Mouse (Mus musculus): ENCODE measurements around the gene Wdfy3. TPM values are rescaled to one million over a fixed set of nuclear protein-coding genes. Genes with fewer than 3 reads are reported as not detected.
"Not testable (repeated sequence)": the region's sequence is repeated elsewhere in the genome, so short reads cannot be mapped to it uniquely, and the experiment has no call there.

Wdfy3 gene
- polyA plus RNA-seq (2012; rRNA removed) = 43.6 and 47.8 TPM in 2 replicates

DNA sequence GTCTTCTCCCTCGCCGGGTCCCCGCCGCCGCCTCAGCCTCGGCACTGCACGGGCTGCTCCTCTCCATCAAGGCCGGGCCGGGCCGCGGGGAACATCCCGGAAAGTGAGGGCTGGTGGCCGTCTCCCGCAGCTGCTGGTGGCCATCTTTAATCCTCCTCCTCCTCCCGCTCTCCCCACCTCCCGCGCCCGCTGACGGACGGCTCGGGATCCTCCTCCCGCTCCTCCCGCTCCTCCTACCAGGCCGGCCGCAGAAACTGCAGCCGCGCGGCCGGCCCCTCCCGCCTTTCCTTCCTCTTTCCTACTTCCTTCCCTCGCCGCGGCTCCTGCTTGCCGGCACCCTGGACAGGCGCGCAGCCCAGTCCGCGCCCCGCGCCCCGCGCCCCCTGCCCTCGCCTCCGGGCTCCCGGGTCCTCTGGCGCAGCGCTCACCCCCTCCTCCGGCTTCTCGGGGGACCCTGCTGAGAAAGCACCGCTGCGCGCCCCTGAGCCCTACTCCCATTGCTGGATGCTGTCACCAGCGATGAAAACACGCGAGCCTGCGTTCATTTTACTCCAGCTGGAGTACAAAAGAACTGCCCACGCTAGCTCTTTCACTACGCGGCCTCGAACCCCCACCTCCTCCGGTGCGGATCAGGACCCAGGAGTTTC lies at the start of gene Wdfy3:
Gene Wdfy3, minus strand, starts transcription at position 155 of the 647 bp plus-strand sequence.
- H3K4me1 ChIP-seq (ENCODE audit: control insufficient read depth, insufficient read depth, low read length) = peaks cover 7% of the 10 kb centered on the region
- TF ChIP-seq POLR2A (IDR thresholded peaks at IDR 0.05; ENCODE audit: extremely low read depth, insufficient read depth, low read length) = peak; percentile 80
- no peak for TF ChIP-seq CTCF (IDR thresholded peaks at IDR 0.05; ENCODE audit: extremely low read depth, insufficient read depth, low read length)
- H3K4me3 ChIP-seq (ENCODE audit: insufficient read depth, low read length) = peak within 1 kb of the TSS; percentile 96
- H3K27ac ChIP-seq (ENCODE audit: insufficient read depth, low read length) = peak within 1 kb of the TSS; percentile 99

- H3K4me1 ChIP-seq (ENCODE audit: control insufficient read depth, insufficient read depth, low read length) = peaks cover 1% of the 10 kb centered on the region; the same call in 1 of the 2 replicates
- H3K27ac ChIP-seq (ENCODE audit: insufficient read depth, low read length) = no peak overlapping the region
- TF ChIP-seq POLR2A (IDR thresholded peaks at IDR 0.05; ENCODE audit: extremely low read depth, insufficient read depth, low read length) (no peak), CTCF (IDR thresholded peaks at IDR 0.05; ENCODE audit: extremely low read depth, insufficient read depth, low read length) (no peak)
- peak overlapping the region; percentile 30 for H3K4me3 ChIP-seq (ENCODE audit: insufficient read depth, low read length)
Observed at GRCm38 (mm10) chr5:102113009-102113408, 43.3 kb upstream of the Wdfy3 start.

- no peak for TF ChIP-seq CTCF (IDR thresholded peaks at IDR 0.05; ENCODE audit: extremely low read depth, insufficient read depth, low read length)
- no peak for TF ChIP-seq POLR2A (IDR thresholded peaks at IDR 0.05; ENCODE audit: extremely low read depth, insufficient read depth, low read length)
- Histone ChIP-seq H3K4me1 (ENCODE audit: control insufficient read depth, insufficient read depth, low read length) (peaks cover 1% of the 10 kb centered on the region; the same call in 1 of the 2 replicates), H3K4me3 (ENCODE audit: insufficient read depth, low read length) (no peak overlapping the region), H3K27ac (ENCODE audit: insufficient read depth, low read length) (no peak overlapping the region)
Observed at GRCm38 (mm10) chr5:102112034-102112433, 42.3 kb upstream of the Wdfy3 start.

DNA sequence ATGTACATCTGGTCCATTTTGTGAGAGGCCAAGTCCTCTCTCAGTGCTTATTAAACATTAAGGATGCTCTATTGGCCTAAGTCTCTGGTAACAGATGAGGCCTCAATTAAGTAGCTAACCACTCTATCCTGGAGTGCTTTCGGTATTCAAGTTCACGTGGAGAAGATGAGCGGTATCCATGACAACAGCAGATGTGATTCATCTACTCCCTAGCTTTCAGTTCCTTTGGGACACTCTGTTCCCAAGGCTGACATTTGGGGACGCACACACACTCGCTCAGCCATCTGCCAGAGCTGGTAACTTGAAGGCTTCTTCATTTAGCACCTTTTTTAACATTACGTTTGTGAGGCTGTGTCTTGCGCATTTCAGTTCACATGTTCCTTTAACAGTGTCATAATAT lies 40.3 kb upstream of the Wdfy3 start:
- Histone ChIP-seq H3K4me3 (ENCODE audit: insufficient read depth, low read length) (no peak overlapping the region), H3K4me1 (ENCODE audit: control insufficient read depth, insufficient read depth, low read length) (peaks cover 1% of the 10 kb centered on the region; the same call in 1 of the 2 replicates), H3K27ac (ENCODE audit: insufficient read depth, low read length) (no peak overlapping the region)
- TF ChIP-seq POLR2A (IDR thresholded peaks at IDR 0.05; ENCODE audit: extremely low read depth, insufficient read depth, low read length) (no peak), CTCF (IDR thresholded peaks at IDR 0.05; ENCODE audit: extremely low read depth, insufficient read depth, low read length) (no peak)

DNA sequence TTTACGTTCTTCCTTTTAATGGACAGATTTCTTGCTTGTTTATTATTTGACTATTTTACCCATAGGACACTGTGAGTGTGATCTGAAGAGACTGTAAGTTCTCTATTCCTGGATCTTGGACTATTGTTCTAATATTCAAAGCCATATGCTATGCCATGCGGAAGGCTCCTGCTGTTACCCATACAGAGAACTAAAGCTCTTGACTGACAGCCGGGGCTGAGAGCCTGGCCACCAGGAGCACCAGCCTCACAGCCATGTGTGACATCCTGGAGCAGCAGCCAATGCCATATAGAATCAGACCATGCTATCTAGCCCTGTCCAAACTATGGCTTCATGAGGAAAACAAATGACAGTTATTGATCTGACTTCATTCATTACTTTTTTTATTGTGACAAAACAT lies 36.2 kb upstream of the Wdfy3 start:
- TF ChIP-seq CTCF (IDR thresholded peaks at IDR 0.05; ENCODE audit: extremely low read depth, insufficient read depth, low read length) = no peak
- no peak for TF ChIP-seq POLR2A (IDR thresholded peaks at IDR 0.05; ENCODE audit: extremely low read depth, insufficient read depth, low read length)

DNA sequence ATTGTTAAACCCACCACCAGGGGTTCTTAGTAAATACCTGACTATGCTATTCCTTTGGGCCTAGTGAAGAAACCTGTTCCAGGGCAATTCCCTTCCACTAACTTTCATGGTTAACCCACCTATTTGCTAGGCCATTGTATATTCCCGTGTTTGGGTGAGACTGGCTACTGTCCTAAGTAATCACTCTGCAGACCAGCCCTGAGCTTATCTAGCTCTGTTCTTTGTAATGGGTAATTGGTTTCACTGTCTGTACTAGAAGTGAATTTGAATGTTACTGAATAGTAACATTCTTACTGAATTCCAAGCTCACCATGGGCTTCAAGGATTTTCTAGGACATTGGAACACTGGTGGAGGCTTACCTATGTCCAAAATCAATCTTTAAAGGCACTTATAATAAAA lies 32.1 kb upstream of the Wdfy3 start:
- not testable (repeated sequence) for H3K4me1 ChIP-seq (ENCODE audit: control insufficient read depth, insufficient read depth, low read length); H3K4me3 ChIP-seq (ENCODE audit: insufficient read depth, low read length); H3K27ac ChIP-seq (ENCODE audit: insufficient read depth, low read length)

More for the DNA sequence above, 36.2 kb upstream of the Wdfy3 start:
- peaks cover 1% of the 10 kb centered on the region; the same call in 1 of the 2 replicates for H3K4me1 ChIP-seq (ENCODE audit: control insufficient read depth, insufficient read depth, low read length)
- H3K4me3 ChIP-seq (ENCODE audit: insufficient read depth, low read length) = no peak overlapping the region
- H3K27ac ChIP-seq (ENCODE audit: insufficient read depth, low read length) = no peak overlapping the region

- no peak overlapping the region for H3K27ac ChIP-seq (ENCODE audit: insufficient read depth, low read length)
- TF ChIP-seq CTCF (IDR thresholded peaks at IDR 0.05; ENCODE audit: extremely low read depth, insufficient read depth, low read length) (no peak), POLR2A (IDR thresholded peaks at IDR 0.05; ENCODE audit: extremely low read depth, insufficient read depth, low read length) (no peak)
- no peaks in the 10 kb centered on the region for H3K4me1 ChIP-seq (ENCODE audit: control insufficient read depth, insufficient read depth, low read length)
- no peak overlapping the region for H3K4me3 ChIP-seq (ENCODE audit: insufficient read depth, low read length)
Observed at GRCm38 (mm10) chr5:102100246-102101241, 30.8 kb upstream of the Wdfy3 start.

DNA sequence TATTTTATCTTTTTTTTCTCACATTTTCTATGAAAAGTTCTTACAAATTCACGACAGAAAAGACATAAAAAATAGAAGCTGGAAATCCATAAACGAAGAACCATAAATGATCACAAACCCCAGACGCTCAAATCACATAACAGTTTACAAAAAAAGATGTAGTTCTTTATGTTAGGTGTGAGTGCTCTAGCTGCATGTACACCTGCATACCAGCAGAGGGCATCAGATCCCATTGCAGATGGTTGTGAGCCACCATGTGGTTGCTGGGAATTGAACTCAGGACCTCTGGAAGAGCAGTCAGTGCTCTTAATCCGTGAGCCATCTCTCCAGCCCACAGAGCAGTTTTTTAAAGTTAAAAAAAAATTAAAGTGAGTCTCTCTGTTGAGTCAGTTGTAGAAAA lies 25.9 kb upstream of the Wdfy3 start:
- no peak for TF ChIP-seq POLR2A (IDR thresholded peaks at IDR 0.05; ENCODE audit: extremely low read depth, insufficient read depth, low read length)
- 0 out of 2 replicates have a peak, but pooled peaks have one; percentile 13 for TF ChIP-seq CTCF (IDR thresholded peaks at IDR 0.05; ENCODE audit: extremely low read depth, insufficient read depth, low read length)
- H3K4me1 ChIP-seq (ENCODE audit: control insufficient read depth, insufficient read depth, low read length) = no peaks in the 10 kb centered on the region
- H3K4me3 ChIP-seq (ENCODE audit: insufficient read depth, low read length) = no peak overlapping the region
- H3K27ac ChIP-seq (ENCODE audit: insufficient read depth, low read length) = no peak overlapping the region

GRCm38 (mm10) chr5:102090686-102091085 lies 21.0 kb upstream of the Wdfy3 start:
- Histone ChIP-seq H3K4me3 (ENCODE audit: insufficient read depth, low read length) (no peak overlapping the region), H3K27ac (ENCODE audit: insufficient read depth, low read length) (no peak overlapping the region), H3K4me1 (ENCODE audit: control insufficient read depth, insufficient read depth, low read length) (no peaks in the 10 kb centered on the region)
- TF ChIP-seq CTCF (IDR thresholded peaks at IDR 0.05; ENCODE audit: extremely low read depth, insufficient read depth, low read length) (no peak), POLR2A (IDR thresholded peaks at IDR 0.05; ENCODE audit: extremely low read depth, insufficient read depth, low read length) (no peak)
